Mouse (Mus musculus) embryonic fibroblast, embryonic 13.5 days (primary cell): ENCODE measurements around the gene Prss37.

Experiments used
- CTCF ChIP-seq: IDR thresholded peaks from 2 replicates; pipeline ENCODE4 v1.5.1; 2011; ENCODE audit warnings: mild to moderate bottlenecking, control low read depth, low read length, moderate library complexity, borderline replicate concordance; ENCODE audit not compliant: insufficient read depth
- POLR2A ChIP-seq: IDR thresholded peaks from 2 replicates; pipeline ENCODE4 v1.6.1; 2011; ENCODE audit warnings: low read depth, mild to moderate bottlenecking, control low read depth, low read length, moderate library complexity

GRCm38 (mm10) chr6:40479705-40480104, 39.6 kb downstream of the Prss37 start:
- TF ChIP-seq POLR2A, result no peak
- no peak for TF ChIP-seq CTCF
